Mouse (Mus musculus): ENCODE results near the gene Mb. TPM values are rescaled to one million over a fixed set of nuclear protein-coding genes. Genes with fewer than 3 reads are reported as not detected.

Gene Mb
- polyA plus RNA-seq, 1 experiment: 0.59 TPM

DNA sequence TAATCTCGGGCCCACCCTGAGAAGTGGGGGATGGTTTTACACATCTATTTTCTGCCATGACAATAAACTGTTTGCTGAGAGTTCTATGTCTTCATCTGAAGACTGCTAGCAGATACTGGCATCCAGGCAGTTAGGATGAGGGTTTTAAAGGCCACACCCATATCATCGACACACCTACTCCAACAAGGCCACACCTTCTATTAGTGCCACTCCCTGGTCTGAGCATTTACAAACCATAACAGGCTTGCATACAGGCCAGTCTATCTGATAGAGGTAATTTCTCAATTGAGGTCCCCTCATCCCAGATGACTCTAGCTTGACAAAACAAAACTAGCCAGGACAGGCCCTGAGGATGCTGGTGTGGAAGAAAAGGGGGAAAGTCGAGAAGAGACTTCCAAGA, 14.8 kb downstream of the Mb start:
- DNase-seq: no peak
- 91% methylated on average over 3 of the region's 3 CpGs for WGBS
- no peaks in the 10 kb centered on the region for H3K27me3 ChIP-seq (ENCODE audit: control insufficient read depth, insufficient read depth, low read length)
- TF ChIP-seq POLR2A (IDR thresholded peaks at IDR 0.05; ENCODE audit: borderline replicate concordance, insufficient read depth, low read length) (no peak), CTCF (IDR thresholded peaks at IDR 0.05; ENCODE audit: borderline replicate concordance, insufficient read depth, low read depth, low read length) (no peak)
- no peak overlapping the region for H3K4me3 ChIP-seq (replicated peaks; ENCODE audit: insufficient read depth, low read depth, low read length)
- peaks cover 24% of the 10 kb centered on the region for H3K4me1 ChIP-seq (ENCODE audit: control insufficient read depth, insufficient read depth, low read length)
- no peak overlapping the region for H3K27ac ChIP-seq (ENCODE audit: insufficient read depth, low read length)

- WGBS: 18% methylated on average over 6 of the region's 6 CpGs
- no peaks in the 10 kb centered on the region for H3K27me3 ChIP-seq (ENCODE audit: control insufficient read depth, insufficient read depth, low read length)
- DNase-seq: peak; percentile 82 to 89
- peak; percentile 53; the same call in 1 of the 2 replicates for TF ChIP-seq CTCF (IDR thresholded peaks at IDR 0.05; ENCODE audit: borderline replicate concordance, insufficient read depth, low read depth, low read length)
- TF ChIP-seq POLR2A (IDR thresholded peaks at IDR 0.05; ENCODE audit: borderline replicate concordance, insufficient read depth, low read length): no peak
- H3K4me1 ChIP-seq (ENCODE audit: control insufficient read depth, insufficient read depth, low read length): peaks cover 24% of the 10 kb centered on the region
- no peak overlapping the region for H3K27ac ChIP-seq (ENCODE audit: insufficient read depth, low read length)
- H3K4me3 ChIP-seq (replicated peaks; ENCODE audit: insufficient read depth, low read depth, low read length): no peak overlapping the region
Measured at GRCm38 (mm10) chr15:77034526-77034925, 15.9 kb downstream of the Mb start.

DNA sequence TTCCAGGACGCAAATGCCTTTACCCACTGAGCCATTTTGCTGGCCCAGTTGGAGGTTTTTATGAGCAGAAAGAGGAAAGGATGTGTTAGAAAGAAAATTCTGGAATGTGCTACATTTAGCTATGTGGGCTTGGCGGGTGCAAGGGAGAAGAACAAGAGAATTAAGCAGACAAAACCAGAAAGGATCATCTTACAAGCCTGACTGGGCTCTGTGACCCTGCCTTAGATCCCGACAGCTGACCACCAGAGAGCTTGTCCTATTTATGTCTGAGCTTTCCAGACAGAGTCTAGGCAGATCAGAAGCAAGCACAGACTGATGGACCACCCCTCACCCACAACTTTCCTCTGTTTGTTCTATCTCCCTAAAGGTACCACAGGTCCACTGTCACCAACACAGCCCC, 19.2 kb downstream of the Mb start:
- Histone ChIP-seq H3K4me3 (replicated peaks; ENCODE audit: insufficient read depth, low read depth, low read length) (no peak overlapping the region), H3K27me3 (ENCODE audit: control insufficient read depth, insufficient read depth, low read length) (no peaks in the 10 kb centered on the region), H3K27ac (ENCODE audit: insufficient read depth, low read length) (no peak overlapping the region), H3K4me1 (ENCODE audit: control insufficient read depth, insufficient read depth, low read length) (peaks cover 17% of the 10 kb centered on the region)
- no peak for TF ChIP-seq CTCF (IDR thresholded peaks at IDR 0.05; ENCODE audit: borderline replicate concordance, insufficient read depth, low read depth, low read length)
- TF ChIP-seq POLR2A (IDR thresholded peaks at IDR 0.05; ENCODE audit: borderline replicate concordance, insufficient read depth, low read length): no peak
- no peak for DNase-seq
- WGBS: 77% methylated on average over 3 of the region's 3 CpGs

GRCm38 (mm10) chr15:77029331-77029991, 21.0 kb downstream of the Mb start:
- peak; percentile 66 to 70 for DNase-seq
- TF ChIP-seq POLR2A (IDR thresholded peaks at IDR 0.05; ENCODE audit: borderline replicate concordance, insufficient read depth, low read length) (no peak), CTCF (IDR thresholded peaks at IDR 0.05; ENCODE audit: borderline replicate concordance, insufficient read depth, low read depth, low read length) (peak; percentile 90)
- Histone ChIP-seq H3K4me3 (replicated peaks; ENCODE audit: insufficient read depth, low read depth, low read length) (no peak overlapping the region), H3K27ac (ENCODE audit: insufficient read depth, low read length) (no peak overlapping the region), H3K27me3 (ENCODE audit: control insufficient read depth, insufficient read depth, low read length) (no peaks in the 10 kb centered on the region), H3K4me1 (ENCODE audit: control insufficient read depth, insufficient read depth, low read length) (peaks cover 8% of the 10 kb centered on the region)
- WGBS: 28% methylated on average over 7 of the region's 7 CpGs

DNA sequence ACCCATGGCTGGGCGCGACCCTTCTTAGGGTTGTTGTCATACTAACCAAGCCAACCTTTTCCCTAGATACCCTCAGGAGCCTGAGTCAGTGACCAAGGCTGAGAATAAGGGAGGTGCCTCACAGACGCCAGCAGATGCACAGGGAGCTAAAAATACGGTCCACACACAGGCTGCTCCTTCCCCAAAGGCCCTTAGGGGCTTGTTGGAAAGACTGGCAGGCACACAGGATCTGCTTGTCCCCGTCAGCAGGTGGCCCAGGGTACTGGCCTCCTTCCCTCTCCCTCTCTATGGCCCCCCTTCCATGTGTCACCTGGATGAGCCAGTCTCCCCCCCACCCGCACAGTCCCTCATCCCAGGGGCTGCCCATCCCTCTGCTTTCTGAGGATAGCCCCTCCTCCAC, 22.8 kb downstream of the Mb start:
- H3K27me3 ChIP-seq (ENCODE audit: control insufficient read depth, insufficient read depth, low read length): no peaks in the 10 kb centered on the region

GRCm38 (mm10) chr15:77027117-77027516, 23.4 kb downstream of the Mb start:
- no peak overlapping the region for H3K27ac ChIP-seq (ENCODE audit: insufficient read depth, low read length)
- 89% methylated on average over 3 of the region's 3 CpGs for WGBS

More for the DNA sequence above, 22.8 kb downstream of the Mb start:
- TF ChIP-seq CTCF (IDR thresholded peaks at IDR 0.05; ENCODE audit: borderline replicate concordance, insufficient read depth, low read depth, low read length) (no peak), POLR2A (IDR thresholded peaks at IDR 0.05; ENCODE audit: borderline replicate concordance, insufficient read depth, low read length) (no peak)
- H3K4me1 ChIP-seq (ENCODE audit: control insufficient read depth, insufficient read depth, low read length): peaks cover 10% of the 10 kb centered on the region
- no peak for DNase-seq
- no peak overlapping the region for H3K27ac ChIP-seq (ENCODE audit: insufficient read depth, low read length)
- H3K4me3 ChIP-seq (replicated peaks; ENCODE audit: insufficient read depth, low read depth, low read length): no peak overlapping the region
- 53% methylated on average over 6 of the region's 6 CpGs for WGBS

DNA sequence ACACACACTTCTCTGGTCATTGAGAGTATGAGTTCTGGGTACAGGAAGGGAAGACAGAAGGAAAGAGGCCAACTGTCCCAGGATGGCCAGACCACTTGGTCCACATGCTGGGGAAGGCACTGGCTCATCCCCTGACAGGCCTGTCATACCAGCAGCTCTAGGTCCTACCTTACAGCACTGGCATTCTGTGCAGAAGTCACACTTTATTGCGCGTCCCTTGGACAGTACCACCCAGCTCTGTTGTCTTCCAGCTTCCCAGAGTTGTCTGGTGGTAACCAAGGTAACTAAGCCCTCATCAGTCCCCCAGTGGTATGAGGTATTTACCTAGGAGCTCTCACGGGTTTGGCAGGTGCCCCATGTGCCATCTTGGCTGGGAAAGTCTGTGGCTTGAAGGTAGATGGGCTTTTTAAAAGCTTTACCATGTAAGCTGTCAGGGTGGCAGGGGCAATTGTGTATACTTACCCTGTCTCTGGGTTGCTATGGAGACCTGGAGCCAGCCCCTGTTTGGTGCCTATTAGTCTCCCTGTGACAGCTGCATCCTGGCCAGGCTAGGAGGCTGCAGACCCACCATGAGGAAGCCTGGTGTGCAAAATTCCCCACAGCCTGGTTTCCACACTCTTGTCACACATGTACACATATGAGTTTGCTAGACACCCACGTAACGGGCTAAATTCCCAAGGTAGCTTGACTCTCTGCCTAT, 24.4 kb downstream of the Mb start:
- Histone ChIP-seq H3K27me3 (ENCODE audit: control insufficient read depth, insufficient read depth, low read length) (no peaks in the 10 kb centered on the region), H3K27ac (ENCODE audit: insufficient read depth, low read length) (no peak overlapping the region), H3K4me3 (replicated peaks; ENCODE audit: insufficient read depth, low read depth, low read length) (no peak overlapping the region), H3K4me1 (ENCODE audit: control insufficient read depth, insufficient read depth, low read length) (peaks cover 25% of the 10 kb centered on the region)
- 75% methylated on average over 5 of the region's 5 CpGs for WGBS
- no peak for DNase-seq
- TF ChIP-seq CTCF (IDR thresholded peaks at IDR 0.05; ENCODE audit: borderline replicate concordance, insufficient read depth, low read depth, low read length) (no peak), POLR2A (IDR thresholded peaks at IDR 0.05; ENCODE audit: borderline replicate concordance, insufficient read depth, low read length) (no peak)

More at GRCm38 (mm10) chr15:77027117-77027516, 23.4 kb downstream of the Mb start:
- TF ChIP-seq POLR2A (IDR thresholded peaks at IDR 0.05; ENCODE audit: borderline replicate concordance, insufficient read depth, low read length) (no peak), CTCF (IDR thresholded peaks at IDR 0.05; ENCODE audit: borderline replicate concordance, insufficient read depth, low read depth, low read length) (no peak)
- Histone ChIP-seq H3K4me1 (ENCODE audit: control insufficient read depth, insufficient read depth, low read length) (peaks cover 16% of the 10 kb centered on the region), H3K27me3 (ENCODE audit: control insufficient read depth, insufficient read depth, low read length) (no peaks in the 10 kb centered on the region), H3K4me3 (replicated peaks; ENCODE audit: insufficient read depth, low read depth, low read length) (no peak overlapping the region)
- no peak for DNase-seq
